Comparison of ENCODE assay signal across 22 mouse cellular contexts in genomic region chr10:109905649-109906412, GRCm38 (mm10).
DNase-seq lines count a peak whose midpoint lies in the region; ATAC-seq and TF ChIP-seq lines count a peak whose summit lies in the region.
"Had no signal": no experiment of that assay in that cellular context is flagged by ENCODE, and none has a peak within 500 bp of the region (broad histone marks: within the 10 kb centered on the region; RNA-seq: fewer than 3 reads in every experiment).

No protein-coding gene starts in this region.

- peak; percentile 33 for ATAC-seq in frontal cortex, adult (ENCODE audit: low TSS enrichment)
- no peak for ATAC-seq in lung, postnatal 0 days
- ATAC-seq in intestine, embryonic 14.5 days (replicated peaks; ENCODE audit: low FRiP score, low TSS enrichment, low read depth), result peak; percentile 53; the same call in 1 of the 2 replicates
- ATAC-seq in forebrain, postnatal 0 days, result no peak
- ATAC-seq: hindbrain, embryonic 16.5 days had no signal

- no peaks in the 10 kb centered on the region for H3K4me1 ChIP-seq in lung, postnatal 0 days (ENCODE audit: insufficient read depth, low read depth, low read length)
- H3K4me1 ChIP-seq in intestine, embryonic 14.5 days (replicated peaks; ENCODE audit: control insufficient read depth, insufficient read depth, low read length), result 0 out of 2 replicates have a peak, but pooled peaks cover 3% of the 10 kb centered on the region
- H3K4me1 ChIP-seq in forebrain, postnatal 0 days (ENCODE audit: insufficient read depth), result no peaks in the 10 kb centered on the region
- H3K4me1 ChIP-seq: heart, embryonic 13.5 days; liver, embryonic 13.5 days had no signal

- H3K27ac ChIP-seq in lung, postnatal 0 days (ENCODE audit: low read length), result no peak overlapping the region
- H3K27ac ChIP-seq in intestine, embryonic 14.5 days (ENCODE audit: low read depth), result no peak overlapping the region
- H3K27ac ChIP-seq in forebrain, postnatal 0 days (ENCODE audit: low read depth, low read length), result no peak overlapping the region
- H3K27ac ChIP-seq: heart, embryonic 13.5 days; liver, embryonic 13.5 days; macrophage had no signal

- TF ChIP-seq EP300 in lung, postnatal 0 days (IDR thresholded peaks at IDR 0.05), result no peak

- H3K4me2 ChIP-seq in lung, postnatal 0 days (replicated peaks; ENCODE audit: low read depth, low read length), result no peak overlapping the region
- 0 out of 2 replicates have a peak overlapping the region, but pooled peaks have one; percentile 4 for H3K4me2 ChIP-seq in intestine, embryonic 14.5 days (ENCODE audit: low read length)
- no peak overlapping the region for H3K4me2 ChIP-seq in forebrain, postnatal 0 days (ENCODE audit: low read depth)
- H3K4me2 ChIP-seq: heart, embryonic 13.5 days; liver, embryonic 13.5 days; lung, embryonic 14.5 days; midbrain, embryonic 11.5 days had no signal

- no peak overlapping the region for H3K4me3 ChIP-seq in lung, postnatal 0 days (ENCODE audit: low read depth, low read length)
- no peak overlapping the region for H3K4me3 ChIP-seq in intestine, embryonic 14.5 days (ENCODE audit: low read depth, low read length)
- no peak overlapping the region for H3K4me3 ChIP-seq in forebrain, postnatal 0 days (ENCODE audit: low read depth, low read length)
- H3K4me3 ChIP-seq: heart, embryonic 13.5 days; liver, embryonic 13.5 days had no signal

- H3K9me3 ChIP-seq in lung, postnatal 0 days (ENCODE audit: low read length), result no peaks in the 10 kb centered on the region
- no peaks in the 10 kb centered on the region for H3K9me3 ChIP-seq in intestine, embryonic 14.5 days (ENCODE audit: control insufficient read depth, low read length)
- H3K9me3 ChIP-seq in forebrain, postnatal 0 days (ENCODE audit: low read length), result no peaks in the 10 kb centered on the region
- H3K9me3 ChIP-seq: heart, embryonic 13.5 days; liver, embryonic 13.5 days had no signal

- TF ChIP-seq CTCF in lung, postnatal 0 days (IDR thresholded peaks at IDR 0.05), result no peak
- TF ChIP-seq CTCF in forebrain, postnatal 0 days (IDR thresholded peaks at IDR 0.05; ENCODE audit: low read depth), result no peak

- WGBS in lung, postnatal 0 days, result 19% methylated on average over 9 of the region's 9 CpGs
- WGBS in intestine, embryonic 14.5 days, result 18% methylated on average over 9 of the region's 9 CpGs
- WGBS in forebrain, postnatal 0 days, result 73% methylated on average over 9 of the region's 9 CpGs

- no peaks in the 10 kb centered on the region for H3K27me3 ChIP-seq in lung, postnatal 0 days (replicated peaks; ENCODE audit: insufficient read depth, low read length)
- no peaks in the 10 kb centered on the region for H3K27me3 ChIP-seq in intestine, embryonic 14.5 days (replicated peaks; ENCODE audit: control insufficient read depth, insufficient read depth, low read length)
- no peaks in the 10 kb centered on the region for H3K27me3 ChIP-seq in forebrain, postnatal 0 days (ENCODE audit: insufficient read depth, low read length)
- H3K27me3 ChIP-seq: CH12.LX; heart, embryonic 13.5 days; liver, embryonic 13.5 days had no signal

- no peak overlapping the region for H3K9ac ChIP-seq in lung, postnatal 0 days (replicated peaks; ENCODE audit: low read depth)
- no peak overlapping the region for H3K9ac ChIP-seq in intestine, embryonic 14.5 days (ENCODE audit: low read length)
- H3K9ac ChIP-seq in forebrain, postnatal 0 days, result no peak overlapping the region
- H3K9ac ChIP-seq: heart, embryonic 13.5 days; liver, embryonic 13.5 days; lung, embryonic 14.5 days had no signal

- H3K36me3 ChIP-seq in lung, postnatal 0 days (ENCODE audit: insufficient read depth, low read length), result no peaks in the 10 kb centered on the region
- no peaks in the 10 kb centered on the region for H3K36me3 ChIP-seq in intestine, embryonic 14.5 days (ENCODE audit: control insufficient read depth, insufficient read depth, low read length)
- no peaks in the 10 kb centered on the region for H3K36me3 ChIP-seq in forebrain, postnatal 0 days (ENCODE audit: insufficient read depth)
- H3K36me3 ChIP-seq: heart, embryonic 13.5 days; liver, embryonic 13.5 days had no signal

- no peak for DNase-seq in frontal cortex, adult 2 months (ENCODE audit: extremely low spot score in 1 of 2, low spot score in 1 of 2)
- DNase-seq in lung, postnatal 0 days (ENCODE audit: low spot score), result peak; percentile 4
- DNase-seq in lung, postnatal 36 days, result no peak
- DNase-seq in intestine, embryonic 14.5 days (ENCODE audit: low spot score), result no peak
- no peak for DNase-seq in forebrain, postnatal 0 days
- no peak for DNase-seq in thymus, adult 18-20 months
- DNase-seq: cerebellum, adult 11-12 months; cerebellum, postnatal 25 days; embryo, embryonic 11 days; gastrocnemius, postnatal 14 days; heart, postnatal 36 days; kidney, adult 9 months; kidney, postnatal 4 days; liver, embryonic 13.5 days; lung, embryonic 14.5 days; right cerebral cortex, adult 18-20 months had no signal

Comparison
In these comparisons a context has a peak if more than half of its experiments do, and no peak if none do; other contexts are left out.
1. ATAC-seq: peak in frontal cortex, adult (single experiment) and intestine, embryonic 14.5 days (single experiment); none in lung, postnatal 0 days (single experiment) and forebrain, postnatal 0 days (single experiment).